In genomic region chr8:122675596-122676420, GRCm38 (mm10) we compare ENCODE assay signal across 8 mouse cellular contexts. TPM values are rescaled to one million over a fixed set of nuclear protein-coding genes. Genes with fewer than 3 reads are reported as not detected.
DNase-seq lines count a peak whose midpoint lies in the region; ATAC-seq and TF ChIP-seq lines count a peak whose summit lies in the region.

No protein-coding gene starts in this region.

- intact Hi-C loops in left cerebral cortex, postnatal 10 days (cut with DNase I): loop anchor here (5.0 kb wide), 3 partner anchors 46 to 101 kb away; partner anchors contain the start of gene Acsf3

- TF ChIP-seq CTCF in heart, postnatal 0 days (IDR thresholded peaks at IDR 0.05; ENCODE audit: low read depth): no peak

- peak overlapping the region; percentile 77 for H3K27ac ChIP-seq in heart, postnatal 0 days (ENCODE audit: low read depth)
- peak overlapping the region; percentile 95 for H3K27ac ChIP-seq in midbrain, embryonic 14.5 days (replicated peaks; ENCODE audit: low read depth, low read length)

- no peaks in the 10 kb centered on the region for H3K9me3 ChIP-seq in heart, postnatal 0 days (replicated peaks; ENCODE audit: control insufficient read depth, low read length)
- H3K9me3 ChIP-seq in midbrain, embryonic 14.5 days (ENCODE audit: control insufficient read depth, low read length): no peaks in the 10 kb centered on the region

- TF ChIP-seq EP300 in heart, postnatal 0 days (IDR thresholded peaks at IDR 0.05; ENCODE audit: low read depth): no peak

- no peak for ATAC-seq in heart, postnatal 0 days (ENCODE audit: insufficient read depth, low read depth)
- no peak for ATAC-seq in midbrain, embryonic 14.5 days (ENCODE audit: low FRiP score, low TSS enrichment)

- 0 out of 2 replicates have a peak overlapping the region, but pooled peaks have one; percentile 18 for H3K9ac ChIP-seq in heart, postnatal 0 days (replicated peaks; ENCODE audit: low read depth, low read length)
- H3K9ac ChIP-seq in midbrain, embryonic 14.5 days (replicated peaks; ENCODE audit: low read length): peak overlapping the region; percentile 83

- H3K4me1 ChIP-seq in heart, postnatal 0 days (ENCODE audit: control insufficient read depth, insufficient read depth): 0 out of 2 replicates have a peak, but pooled peaks cover 6% of the 10 kb centered on the region
- H3K4me1 ChIP-seq in midbrain, embryonic 14.5 days (ENCODE audit: control insufficient read depth, insufficient read depth, low read length): peaks cover 55% of the 10 kb centered on the region

- H3K4me2 ChIP-seq in heart, postnatal 0 days (ENCODE audit: low read depth, low read length): peak overlapping the region; percentile 86
- H3K4me2 ChIP-seq in midbrain, embryonic 14.5 days (ENCODE audit: low read length): peak overlapping the region; percentile 61

- peaks cover 58% of the 10 kb centered on the region for H3K27me3 ChIP-seq in heart, postnatal 0 days (ENCODE audit: control insufficient read depth, insufficient read depth, low read length)
- H3K27me3 ChIP-seq in midbrain, embryonic 14.5 days (ENCODE audit: control insufficient read depth, insufficient read depth, low read length): no peaks in the 10 kb centered on the region

- H3K4me3 ChIP-seq in heart, postnatal 0 days (ENCODE audit: low read depth, low read length): peak overlapping the region; percentile 58
- H3K4me3 ChIP-seq in midbrain, embryonic 14.5 days (replicated peaks; ENCODE audit: low read depth, low read length): peak overlapping the region; percentile 72

- H3K36me3 ChIP-seq in heart, postnatal 0 days (replicated peaks; ENCODE audit: control insufficient read depth, insufficient read depth, low read length): no peaks in the 10 kb centered on the region
- peaks cover 11% of the 10 kb centered on the region for H3K36me3 ChIP-seq in midbrain, embryonic 14.5 days (ENCODE audit: control insufficient read depth, insufficient read depth, low read length)

- 64% methylated on average over 17 of the region's 17 CpGs for WGBS in heart, postnatal 0 days
- 66% methylated on average over 17 of the region's 17 CpGs for WGBS in midbrain, embryonic 14.5 days

- peak; percentile 25 to 41 for DNase-seq in left cerebral cortex, adult 18-20 months (ENCODE audit: low spot score in 2 of 2)
- no peak for DNase-seq in left cerebral cortex, postnatal 10 days (ENCODE audit: extremely low spot score in 1 of 2, low spot score in 2 of 2)
- DNase-seq in cerebellum, postnatal 25 days: peak; percentile 73
- DNase-seq in heart, postnatal 0 days (ENCODE audit: low spot score): no peak
- DNase-seq in midbrain, embryonic 14.5 days: peak; percentile 28
- no peak for DNase-seq in retina, postnatal 1 day
- no peak for DNase-seq in gastrocnemius, postnatal 10 days
- no peak for DNase-seq in kidney, postnatal 25 days

RNA-seq across cellular contexts. Expression of gene Cbfa2t3, which starts 23.1 kb away (rescaled TPM):
- 10 to 100 TPM; 34.3 to 46.0 TPM for total RNA-seq in left cerebral cortex, adult 18-20 months (2021)
- 10 to 100 TPM; 17.8 to 18.8 TPM for total RNA-seq in left cerebral cortex, postnatal 10 days (2021)
- total RNA-seq in heart, postnatal 0 days (2014; rRNA removed; ENCODE audit: low replicate concordance): 1.1 and 3.6 TPM in 2 replicates
- polyA plus RNA-seq in heart, postnatal 0 days (2015; fragmentation: Nextera tagmentation; extraction: Ambion mirVana): 4.3 and 4.4 TPM in 2 replicates
- polyA plus RNA-seq in midbrain, embryonic 14.5 days (2014; fragmentation: Nextera tagmentation; extraction: Ambion mirVana): 25.2 and 28.7 TPM in 2 replicates
- 10 to 100 TPM; 19.0 to 20.1 TPM for total RNA-seq in gastrocnemius, postnatal 10 days (2021)

RNA-seq across cellular contexts. Expression of gene Pabpn1l, which starts 53.3 kb away (rescaled TPM):
- not detected for total RNA-seq in left cerebral cortex, adult 18-20 months (2021)
- total RNA-seq in left cerebral cortex, postnatal 10 days (2021): not detected
- total RNA-seq in heart, postnatal 0 days (2014; rRNA removed; ENCODE audit: low replicate concordance): not detected in 2 replicates
- not detected in 2 replicates for polyA plus RNA-seq in heart, postnatal 0 days (2015; fragmentation: Nextera tagmentation; extraction: Ambion mirVana)
- polyA plus RNA-seq in midbrain, embryonic 14.5 days (2014; fragmentation: Nextera tagmentation; extraction: Ambion mirVana): not detected in 2 replicates
- not detected for total RNA-seq in gastrocnemius, postnatal 10 days (2021)

Comparison
In these comparisons a context has a peak if more than half of its experiments do, and no peak if none do; other contexts are left out.
1. DNase-seq: peak in left cerebral cortex, adult 18-20 months (2 of 2), cerebellum, postnatal 25 days (2 of 2) and midbrain, embryonic 14.5 days (single experiment); none in left cerebral cortex, postnatal 10 days (0 of 2), heart, postnatal 0 days (single experiment), retina, postnatal 1 day (single experiment), gastrocnemius, postnatal 10 days (single experiment) and kidney, postnatal 25 days (0 of 2).